Mouse (Mus musculus) MEL (cell line): ENCODE data around the gene Olfm2. TPM values are rescaled to one million over a fixed set of nuclear protein-coding genes. Genes with fewer than 3 reads are reported as not detected.

Experiments
- DNase-seq: peaks from one replicate; pipeline ENCODE4 v3.0.0; 2011; ENCODE audit warnings: low read depth, low spot score
- H3K27ac ChIP-seq: 2 replicates; pipeline ENCODE4 v1.5.1; 2012; ENCODE audit warnings: low read depth, mild to moderate bottlenecking, control low read depth, low read length, moderate library complexity; ENCODE audit not compliant: control insufficient read depth
- H3K27me3 ChIP-seq, 2 experiments: fragments of 150-350 bp in 1 of 2; sonication (generic) in 1 of 2; 2 replicates each; pipeline ENCODE4 v1.6.1; 2012; ENCODE audit warnings: low read length in 2 of 2, mild to moderate bottlenecking in 2 of 2, improper control_type of control experiment in 1 of 2, moderate library complexity in 1 of 2; ENCODE audit not compliant: insufficient read depth in 2 of 2, control insufficient read depth in 1 of 2
- H3K36me3 ChIP-seq, 2 experiments: 2 replicates each; pipeline ENCODE4 v1.6.1; 2012 to 2014; ENCODE audit warnings: low read length in 2 of 2, improper control_type of control experiment in 1 of 2, inconsistent platforms in 1 of 2, mild to moderate bottlenecking in 1 of 2; ENCODE audit not compliant: insufficient read depth in 2 of 2, control insufficient read depth in 1 of 2
- H3K4me1 ChIP-seq, 2 experiments: fragments of 150-350 bp in 1 of 2; sonication (generic) in 1 of 2; 2 replicates each; pipeline ENCODE4 v1.6.1; 2012; ENCODE audit warnings: low read length in 2 of 2, improper control_type of control experiment in 1 of 2, mild to moderate bottlenecking in 1 of 2; ENCODE audit not compliant: insufficient read depth in 2 of 2, control insufficient read depth in 1 of 2
- H3K4me3 ChIP-seq, 2 experiments: fragments of 150-350 bp in 1 of 2; sonication (generic) in 1 of 2; 2 replicates each; pipeline ENCODE4 v1.5.1; 2012; ENCODE audit warnings: low read depth in 2 of 2, low read length in 2 of 2, mild to moderate bottlenecking in 2 of 2, moderate library complexity in 2 of 2, control low read depth in 1 of 2, improper control_type of control experiment in 1 of 2; ENCODE audit not compliant: control insufficient read depth in 1 of 2, insufficient read depth in 1 of 2
- H3K79me2 ChIP-seq: 2 replicates; pipeline ENCODE4 v1.6.1; 2012; ENCODE audit warnings: mild to moderate bottlenecking, low read length, moderate library complexity; ENCODE audit not compliant: control insufficient read depth, poor library complexity, insufficient read depth
- H3K9ac ChIP-seq: 2 replicates; pipeline ENCODE4 v1.6.1; 2012; ENCODE audit warnings: low read depth, mild to moderate bottlenecking, control low read depth, low read length, moderate library complexity; ENCODE audit not compliant: control insufficient read depth, poor library complexity, severe bottlenecking
- H3K9me3 ChIP-seq: fragments of 150-350 bp; sonication (generic); replicated peaks from 2 replicates; pipeline ENCODE4 v1.6.1; 2012; ENCODE audit warnings: mild to moderate bottlenecking, low read length, improper control_type of control experiment, moderate library complexity; ENCODE audit not compliant: insufficient read depth
- E2F4 ChIP-seq: IDR thresholded peaks from 2 replicates; pipeline ENCODE4 v1.6.1; 2011; ENCODE audit warnings: low read depth, low read length, improper control_type of control experiment, borderline replicate concordance
- ETS1 ChIP-seq: IDR thresholded peaks from 2 replicates; pipeline ENCODE4 v1.6.1; 2012; ENCODE audit warnings: low read depth, mild to moderate bottlenecking, inconsistent platforms, low read length, improper control_type of control experiment, moderate library complexity
- GABPA ChIP-seq: IDR thresholded peaks from 2 replicates; pipeline ENCODE4 v1.6.1; 2012; ENCODE audit warnings: low read depth, mild to moderate bottlenecking, inconsistent platforms, low read length, improper control_type of control experiment, moderate library complexity
- GATA1 ChIP-seq: IDR thresholded peaks from 2 replicates; pipeline ENCODE4 v1.6.1; 2011; ENCODE audit warnings: low read depth, low read length, improper control_type of control experiment
- HCFC1 ChIP-seq: IDR thresholded peaks from 2 replicates; pipeline ENCODE4 v1.6.1; 2012; ENCODE audit warnings: low read depth, mild to moderate bottlenecking, inconsistent platforms, low read length, improper control_type of control experiment, moderate library complexity
- JUND ChIP-seq: IDR thresholded peaks from 2 replicates; pipeline ENCODE4 v1.6.1; 2011; ENCODE audit warnings: low read depth, mild to moderate bottlenecking, improper control_type of control experiment, low read length
- KAT2A ChIP-seq: conservative IDR thresholded peaks from 2 replicates; pipeline ENCODE4 v1.6.1; 2012; ENCODE audit warnings: low read depth, low read length, improper control_type of control experiment, inconsistent platforms
- MAFK ChIP-seq: IDR thresholded peaks from 2 replicates; pipeline ENCODE4 v1.6.1; 2011; ENCODE audit warnings: low read depth, mild to moderate bottlenecking, low read length, improper control_type of control experiment, borderline replicate concordance
- MAX ChIP-seq: IDR thresholded peaks from 2 replicates; pipeline ENCODE4 v1.6.1; 2011; ENCODE audit warnings: low read length, improper control_type of control experiment
- MEF2A ChIP-seq: IDR thresholded peaks from 2 replicates; pipeline ENCODE4 v1.6.1; 2014; ENCODE audit warnings: low read depth, mild to moderate bottlenecking, inconsistent platforms, low read length, improper control_type of control experiment; ENCODE audit not compliant: poor library complexity, insufficient replicate concordance, severe bottlenecking; ENCODE audit errors: extremely low read depth
- MYB ChIP-seq: IDR thresholded peaks from 2 replicates; pipeline ENCODE4 v1.6.1; 2011; ENCODE audit warnings: mild to moderate bottlenecking, low read depth, low read length, improper control_type of control experiment
- MYC ChIP-seq: IDR thresholded peaks from 2 replicates; pipeline ENCODE4 v1.6.1; 2011; ENCODE audit warnings: low read depth, mild to moderate bottlenecking, low read length, improper control_type of control experiment, moderate library complexity
- NRF1 ChIP-seq: IDR thresholded peaks from 2 replicates; pipeline ENCODE4 v1.6.1; 2014; ENCODE audit warnings: low read depth, mild to moderate bottlenecking, inconsistent platforms, low read length, improper control_type of control experiment, moderate library complexity; ENCODE audit not compliant: poor library complexity, insufficient read depth, severe bottlenecking
- POLR2AphosphoS2 ChIP-seq: IDR thresholded peaks from 2 replicates; pipeline ENCODE4 v1.6.1; 2011; ENCODE audit warnings: low read length, improper control_type of control experiment
- POLR2AphosphoS5 ChIP-seq: IDR thresholded peaks from 2 replicates; pipeline ENCODE4 v1.6.1; 2012; ENCODE audit warnings: low read depth, borderline replicate concordance, mild to moderate bottlenecking, inconsistent platforms, low read length, moderate library complexity, mixed read lengths
- RAD21 ChIP-seq: IDR thresholded peaks from 2 replicates; pipeline ENCODE4 v1.6.1; 2011; ENCODE audit warnings: mild to moderate bottlenecking, low read depth, low read length, improper control_type of control experiment
- SMC3 ChIP-seq: IDR thresholded peaks from 2 replicates; pipeline ENCODE4 v1.6.1; 2011; ENCODE audit warnings: low read depth, low read length, improper control_type of control experiment
- TAL1 ChIP-seq: IDR thresholded peaks from 2 replicates; pipeline ENCODE4 v1.6.1; 2012; ENCODE audit warnings: mild to moderate bottlenecking, inconsistent platforms, low read length, moderate library complexity, mixed read lengths
- USF1 ChIP-seq: IDR thresholded peaks from 2 replicates; pipeline ENCODE4 v1.6.1; 2014; ENCODE audit warnings: low read depth, mild to moderate bottlenecking, inconsistent platforms, low read length, improper control_type of control experiment, moderate library complexity
- USF2 ChIP-seq, 2 experiments: IDR thresholded peaks; 2 replicates each; pipeline ENCODE4 v1.6.1; 2011 to 2012; ENCODE audit warnings: improper control_type of control experiment in 2 of 2, low read length in 2 of 2, borderline replicate concordance in 1 of 2, inconsistent platforms in 1 of 2, low read depth in 1 of 2, mild to moderate bottlenecking in 1 of 2; ENCODE audit not compliant: insufficient read depth in 1 of 2
- ZC3H11A ChIP-seq: IDR thresholded peaks from 2 replicates; pipeline ENCODE4 v1.6.1; 2012; ENCODE audit warnings: low read depth, mild to moderate bottlenecking, inconsistent platforms, low read length, improper control_type of control experiment
- ZMIZ1 ChIP-seq: IDR thresholded peaks from 2 replicates; pipeline ENCODE4 v1.6.1; 2012; ENCODE audit warnings: low read depth, mild to moderate bottlenecking, inconsistent platforms, low read length, improper control_type of control experiment, moderate library complexity
- polyA plus RNA-seq, 2 experiments: library from polyadenylated mRNA; stranded (reverse) in 1 of 2; unstranded in 1 of 2; fragments of >175 nt in 1 of 2; fragments of >200 nt in 1 of 2; gene quantifications; 2 replicates each; pipeline versions ENCODE4 v1.2.1 to v1.2.4; 2012; ENCODE audit warnings: low replicate concordance in 2 of 2, low read depth in 1 of 2; ENCODE audit not compliant: insufficient read length in 2 of 2, insufficient read depth in 1 of 2, missing spikeins in 1 of 2
- total RNA-seq: library from RNA; depleted of rRNA; stranded (reverse); fragments of 300-350 nt; gene quantifications from 2 replicates; pipeline ENCODE4 v1.2.3, GENCODE M21; 2012

The Olfm2 gene
- total and polyA plus RNA-seq, 3 experiments: 0.54 to 1.9 TPM; not detected in 1

GRCm38 (mm10) chr9:20672047-20672446 lies 74.1 kb downstream of the Olfm2 start:
- TF ChIP-seq POLR2AphosphoS5 (no peak), NRF1 (peak; percentile 60; the same call in 1 of the 2 replicates)
- H3K27ac ChIP-seq: no peak overlapping the region
- H3K9ac ChIP-seq: 0 out of 2 replicates have a peak overlapping the region, but pooled peaks have one; percentile 0

GRCm38 (mm10) chr9:20668065-20668464 lies 78.1 kb downstream of the Olfm2 start:
- Histone ChIP-seq H3K36me3 (peaks cover 2 to 20% of the 10 kb centered on the region in 2 experiments), H3K9me3 (no peaks in the 10 kb centered on the region), H3K4me3 (no peak overlapping the region), H3K27me3 (no peaks in the 10 kb centered on the region), H3K4me1 (peaks cover 8 to 33% of the 10 kb centered on the region in 2 experiments), H3K27ac (no peak overlapping the region), H3K9ac (no peak overlapping the region), H3K79me2 (no peaks in the 10 kb centered on the region)
- DNase-seq: no peak
- TF ChIP-seq POLR2AphosphoS5: peak; percentile 63; the same call in 1 of the 2 replicates
- TF ChIP-seq JUND: no peak
- TF ChIP-seq ZMIZ1: 0 out of 2 replicates have a peak, but pooled peaks have one; percentile 9

More at GRCm38 (mm10) chr9:20672047-20672446, 74.1 kb downstream of the Olfm2 start:
- peak; percentile 90 for DNase-seq
- H3K79me2 ChIP-seq: no peaks in the 10 kb centered on the region
- H3K4me1 ChIP-seq: peaks cover 3 to 14% of the 10 kb centered on the region in 2 experiments
- H3K9me3 ChIP-seq: no peaks in the 10 kb centered on the region
- H3K27me3 ChIP-seq: peaks cover 0 to 4% of the 10 kb centered on the region in 2 experiments; a peak in 1 of 4 replicates
- peak overlapping the region in 1 of 2 experiments; percentile 2; a peak in 1 of 4 replicates for H3K4me3 ChIP-seq
- H3K36me3 ChIP-seq: peaks cover 0 to 3% of the 10 kb centered on the region in 2 experiments; a peak in 2 of 4 replicates

DNA sequence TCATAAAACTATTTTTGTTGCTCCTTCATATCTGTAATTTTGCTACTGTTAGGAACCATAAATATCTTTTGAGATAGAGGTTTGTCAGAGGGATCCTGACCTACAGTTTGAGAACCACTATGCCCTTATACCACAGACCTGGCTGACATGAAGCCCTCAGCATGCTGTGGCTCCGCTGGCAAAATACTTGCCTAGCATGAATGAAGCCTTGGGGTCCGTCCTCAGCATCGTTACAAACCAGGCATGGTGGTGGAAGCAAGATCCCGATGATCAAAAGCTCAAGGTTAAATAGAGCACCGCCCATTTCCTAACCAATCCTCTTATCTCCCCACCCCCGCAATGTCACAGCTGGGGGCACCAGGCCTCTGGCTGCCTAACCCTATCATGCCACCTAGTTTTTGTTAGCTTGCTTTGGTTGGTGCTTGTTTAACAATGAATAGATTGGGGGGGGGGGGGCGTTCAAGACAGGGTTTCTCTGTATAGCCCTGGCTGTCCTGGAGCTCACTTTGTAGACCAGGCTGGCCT lies 79.6 kb downstream of the Olfm2 start:
- Histone ChIP-seq H3K4me1 (peaks cover 5 to 22% of the 10 kb centered on the region in 2 experiments), H3K27ac (peak overlapping the region; percentile 9), H3K27me3 (no peaks in the 10 kb centered on the region), H3K9ac (0 out of 2 replicates have a peak overlapping the region, but pooled peaks have one; percentile 1), H3K4me3 (no peak overlapping the region), H3K79me2 (no peaks in the 10 kb centered on the region), H3K9me3 (no peaks in the 10 kb centered on the region), H3K36me3 (peaks cover 8 to 18% of the 10 kb centered on the region in 2 experiments)
- peak; percentile 94 for DNase-seq
- TF ChIP-seq GABPA (no peak), MEF2A (no peak), SMC3 (peak; percentile 22; the same call in 1 of the 2 replicates), MAFK (0 out of 2 replicates have a peak, but pooled peaks have one; percentile 23), GATA1 (peak; percentile 94), ZC3H11A (no peak), MAX (peak; percentile 38; the same call in 1 of the 2 replicates), NRF1 (no peak), RAD21 (no peak), HCFC1 (0 out of 2 replicates have a peak, but pooled peaks have one; percentile 48), JUND (no peak), E2F4 (no peak), USF1 (no peak), USF2 (IDR thresholded peaks at IDR 0.05; ENCODE audit: borderline replicate concordance in 1 of 2, insufficient read depth in 1 of 2, low read depth in 1 of 2, low read length in 2 of 2) (no peak), MYB (0 out of 2 replicates have a peak, but pooled peaks have one; percentile 26), TAL1 (no peak; the same call in 1 of the 2 replicates), KAT2A (no peak), ETS1 (peak; percentile 83), POLR2AphosphoS2 (peak; percentile 87; the same call in 1 of the 2 replicates), MYC (no peak), ZMIZ1 (no peak; the same call in 1 of the 2 replicates)
